Mouse (Mus musculus) C3H10T1/2 (cell line): ENCODE measurements around the gene Olfr1197. TPM values are rescaled to one million over a fixed set of nuclear protein-coding genes. Genes with fewer than 3 reads are reported as not detected.

Source experiments
- polyA plus RNA-seq, 2 experiments: library from polyadenylated mRNA; unstranded; fragments of >200 nt; fragmentation: generic; extraction: Trizol; gene quantifications; one replicate each; pipeline ENCODE4 v1.2.1; 2012; ENCODE audit warnings: missing spikeins in 2 of 2

Gene Olfr1197
- polyA plus RNA-seq = not detected

GRCm38 (mm10) chr2:88732266-88732665 lies at the start of gene Olfr1197:
Olfr1197 (minus strand) TSS chr2:88732366.

GRCm38 (mm10) chr2:88770388-88770787 lies 38.2 kb upstream of the Olfr1197 start, which contains the start of gene Olfr1200:
Olfr1200 (minus strand) TSS chr2:88770488.

GRCm38 (mm10) chr2:88760369-88760768 lies 28.2 kb upstream of the Olfr1197 start, which contains the start of gene Olfr1199:
Olfr1199 (minus strand) TSS chr2:88760469.

GRCm38 (mm10) chr2:88751270-88751669 lies 19.1 kb upstream of the Olfr1197 start, which contains the start of gene Olfr1198:
Olfr1198 (minus strand) TSS chr2:88751370.

GRCm38 (mm10) chr2:88704497-88704896 lies 27.7 kb downstream of the Olfr1197 start, which contains the start of gene Olfr1196:
Olfr1196 (minus strand) TSS chr2:88704597.

GRCm38 (mm10) chr2:88689087-88689486 lies 43.1 kb downstream of the Olfr1197 start, which contains the start of gene Olfr1195:
Olfr1195 (minus strand) TSS chr2:88689187.

Other genes starting within 250 kb of the Olfr1197 start
- not detected for gene Olfr1184, start 248.8 kb downstream of the Olfr1197 start, polyA plus RNA-seq
- not detected for gene Olfr1185-ps1, start 239.0 kb downstream of the Olfr1197 start, polyA plus RNA-seq
- not detected for gene Olfr1186, start 213.8 kb downstream of the Olfr1197 start, polyA plus RNA-seq
- gene Olfr1188, start 175.4 kb downstream of the Olfr1197 start, polyA plus RNA-seq = not detected
- gene Olfr1189, start 145.9 kb downstream of the Olfr1197 start, polyA plus RNA-seq = not detected
- not detected for gene Olfr1191-ps1, start 91.8 kb downstream of the Olfr1197 start, polyA plus RNA-seq
- not detected for gene Olfr1192-ps1, start 83.9 kb downstream of the Olfr1197 start, polyA plus RNA-seq
- gene Olfr1193, start 56.7 kb downstream of the Olfr1197 start, polyA plus RNA-seq = not detected
- gene Olfr1195, start 43.2 kb downstream of the Olfr1197 start, polyA plus RNA-seq = not detected
- not detected for gene Olfr1196, start 27.8 kb downstream of the Olfr1197 start, polyA plus RNA-seq
- not detected for gene Olfr1198, start 19.0 kb upstream of the Olfr1197 start, polyA plus RNA-seq
- not detected for gene Olfr1199, start 28.1 kb upstream of the Olfr1197 start, polyA plus RNA-seq
- not detected for gene Olfr1200, start 38.1 kb upstream of the Olfr1197 start, polyA plus RNA-seq
- not detected for gene Olfr1201, start 60.7 kb upstream of the Olfr1197 start, polyA plus RNA-seq
- gene Olfr1202, start 82.1 kb upstream of the Olfr1197 start, polyA plus RNA-seq = not detected
- gene Olfr1205, start 97.4 kb upstream of the Olfr1197 start, polyA plus RNA-seq = not detected
- gene Olfr1204, start 116.9 kb upstream of the Olfr1197 start, polyA plus RNA-seq = not detected
- gene Olfr1206, start 130.9 kb upstream of the Olfr1197 start, polyA plus RNA-seq = not detected
- gene Olfr1208, start 169.9 kb upstream of the Olfr1197 start, polyA plus RNA-seq = not detected
- not detected for gene Olfr1209, start 182.8 kb upstream of the Olfr1197 start, polyA plus RNA-seq
- not detected for gene Olfr1211, start 205.7 kb upstream of the Olfr1197 start, polyA plus RNA-seq
- gene Olfr1212, start 221.6 kb upstream of the Olfr1197 start, polyA plus RNA-seq = not detected
- gene Gm13762, start 247.9 kb upstream of the Olfr1197 start, polyA plus RNA-seq = not detected